Mouse (Mus musculus) ES-E14 (cell line): ENCODE data around the gene Pilrb1.
"Not testable (repeated sequence)": the region's sequence is repeated elsewhere in the genome, so short reads cannot be mapped to it uniquely, and the experiment has no call there.

Experiments
- CHD2 ChIP-seq: IDR thresholded peaks from 2 replicates; pipeline ENCODE4 v1.6.1; 2014; ENCODE audit warnings: mild to moderate bottlenecking, low read depth, low read length, inconsistent platforms
- HCFC1 ChIP-seq: IDR thresholded peaks from 2 replicates; pipeline ENCODE4 v1.6.1; 2012; ENCODE audit warnings: low read length, inconsistent platforms, borderline replicate concordance; ENCODE audit not compliant: insufficient read depth
- MAFK ChIP-seq: IDR thresholded peaks from 2 replicates; pipeline ENCODE4 v1.6.1; 2014; ENCODE audit warnings: mild to moderate bottlenecking, low read depth, low read length, inconsistent platforms; ENCODE audit not compliant: insufficient read depth
- ZC3H11A ChIP-seq: IDR thresholded peaks from 2 replicates; pipeline ENCODE4 v1.6.1; 2012; ENCODE audit warnings: low read depth, mild to moderate bottlenecking, inconsistent platforms, low read length, borderline replicate concordance

- not testable (repeated sequence) for TF ChIP-seq ZC3H11A, HCFC1, CHD2, MAFK
These were observed 3.0 kb downstream of the Pilrb1 start for GRCm38 (mm10) chr5:137854907-137855306.
